Mouse (Mus musculus) adrenal gland (tissue): Measurements from ENCODE around the gene Ptprcap.
"Not testable (repeated sequence)": the region's sequence is repeated elsewhere in the genome, so short reads cannot be mapped to it uniquely, and the experiment has no call there.

Experiments used
- intact Hi-C: fragments of 180-260 bp; cut with DNase I; formaldehyde crosslinking; loops from one replicate; pipeline ENCODE4 v1.15.1; 2025
- long read RNA-seq, 2 experiments: library from polyadenylated mRNA; unstranded; transcript quantifications; one replicate each; pipeline ENCODE4 v2.0.0; 2020; ENCODE audit warnings: borderline replicate concordance in 1 of 2; ENCODE audit not compliant: insufficient replicate concordance in 1 of 2

Gene Ptprcap
- long read RNA-seq, experiment 1, partial matches to known transcripts, result 0 of 2 reads
- long read RNA-seq, experiment 1, other reads (novel, unspliced or antisense), result 1 of 2 reads
- long read RNA-seq, experiment 2, partial matches to known transcripts, result 0 of 1 reads
- long read RNA-seq, experiment 2, other reads (novel, unspliced or antisense), result 0 of 1 reads

- intact Hi-C loops, result no loop called here
These were observed at the start of gene Ptprcap for GRCm38 (mm10) chr19:4153232-4153654. TSS of gene Ptprcap (plus strand) at chr19:4153604.

- intact Hi-C loops, result loop anchor here (5.0 kb wide), 1 partner anchor 39 kb away; the partner anchor contains the start of gene Cabp4
These were observed 49.6 kb upstream of the Ptprcap start for GRCm38 (mm10) chr19:4103792-4104191.

GRCm38 (mm10) chr19:4104675-4105194 is 48.7 kb upstream of the Ptprcap start:
- intact Hi-C loops, result loop anchor here (5.0 kb wide), 1 partner anchor 38 kb away; the partner anchor contains the start of gene Cabp4

GRCm38 (mm10) chr19:4106654-4107053 is 46.8 kb upstream of the Ptprcap start:
- intact Hi-C loops, result no loop called here

- intact Hi-C loops, result no loop called here
These were observed 44.9 kb upstream of the Ptprcap start for GRCm38 (mm10) chr19:4108535-4108934.

GRCm38 (mm10) chr19:4112063-4112960 is 41.1 kb upstream of the Ptprcap start:
- intact Hi-C loops, result no loop called here

GRCm38 (mm10) chr19:4113186-4113805 is 40.1 kb upstream of the Ptprcap start:
- intact Hi-C loops, result no loop called here

- intact Hi-C loops, result no loop called here
These were observed 39.6 kb upstream of the Ptprcap start for GRCm38 (mm10) chr19:4113806-4114230.

GRCm38 (mm10) chr19:4114551-4114950 is 38.9 kb upstream of the Ptprcap start:
- intact Hi-C loops, result no loop called here

- intact Hi-C loops, result no loop called here
These were observed 38.3 kb upstream of the Ptprcap start for GRCm38 (mm10) chr19:4115144-4115543.

GRCm38 (mm10) chr19:4115816-4116215 is 37.6 kb upstream of the Ptprcap start:
- intact Hi-C loops, result no loop called here

GRCm38 (mm10) chr19:4117006-4117405 is 36.4 kb upstream of the Ptprcap start:
- intact Hi-C loops, result no loop called here

- intact Hi-C loops, result no loop called here
These were observed 35.1 kb upstream of the Ptprcap start for GRCm38 (mm10) chr19:4118350-4118749.

GRCm38 (mm10) chr19:4119716-4120487 is 33.5 kb upstream of the Ptprcap start:
- intact Hi-C loops, result no loop called here

- intact Hi-C loops, result no loop called here
These were observed 32.9 kb upstream of the Ptprcap start for GRCm38 (mm10) chr19:4120496-4120895.

- intact Hi-C loops, result no loop called here
These were observed 32.2 kb upstream of the Ptprcap start for GRCm38 (mm10) chr19:4121097-4121805.

GRCm38 (mm10) chr19:4121896-4122295 is 31.5 kb upstream of the Ptprcap start:
- intact Hi-C loops, result not testable (repeated sequence)

GRCm38 (mm10) chr19:4122411-4123370 is 30.7 kb upstream of the Ptprcap start:
- intact Hi-C loops, result no loop called here

GRCm38 (mm10) chr19:4124432-4124831 is 29.0 kb upstream of the Ptprcap start:
- intact Hi-C loops, result no loop called here
